ENCODE assay signal across 23 mouse cellular contexts in the genomic region with DNA sequence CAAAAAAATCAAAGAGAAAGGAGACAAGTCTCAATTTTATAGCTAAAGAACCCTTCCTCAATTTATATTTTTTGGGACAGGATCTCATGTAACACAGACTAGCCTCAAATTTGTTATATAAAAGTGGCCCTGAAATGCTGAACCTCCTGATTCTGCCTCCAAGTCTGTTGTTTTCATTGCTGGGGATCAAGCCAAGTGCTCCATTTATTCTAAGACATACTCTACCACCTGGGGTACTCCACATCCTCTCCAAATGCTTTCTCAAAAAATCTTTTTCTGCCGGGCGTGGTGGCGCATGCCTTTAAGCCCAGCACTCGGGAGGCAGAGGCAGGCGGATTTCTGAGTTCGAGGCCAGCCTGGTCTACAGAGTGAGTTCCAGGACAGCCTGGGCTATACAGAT.
"Had no signal": no experiment of that assay in that cellular context is flagged by ENCODE, and none has a peak within 500 bp of the region (broad histone marks: within the 10 kb centered on the region; RNA-seq: fewer than 3 reads in every experiment).

No protein-coding gene starts in this region.

- H3K36me3 ChIP-seq: heart, embryonic 10.5 days; heart, embryonic 12.5 days; hindbrain, embryonic 10.5 days; hindbrain, embryonic 12.5 days; intestine, embryonic 15.5 days; limb, embryonic 13.5 days; limb, embryonic 15.5 days; liver, embryonic 12.5 days had no signal

- H3K4me3 ChIP-seq: heart, embryonic 10.5 days; heart, embryonic 12.5 days; hindbrain, embryonic 10.5 days; hindbrain, embryonic 12.5 days; intestine, embryonic 15.5 days; layer of hippocampus, adult 2 months; limb, embryonic 13.5 days; limb, embryonic 15.5 days; liver, embryonic 12.5 days had no signal

- H3K27me3 ChIP-seq: heart, embryonic 12.5 days; hindbrain, embryonic 12.5 days; intestine, embryonic 15.5 days; limb, embryonic 13.5 days; limb, embryonic 15.5 days; liver, embryonic 12.5 days had no signal

- DNase-seq: gastrocnemius, postnatal 25 days; heart, adult 18-20 months; heart, postnatal 10 days; heart, postnatal 4 days; kidney, adult 18-20 months; kidney, adult 8-10 months; kidney, postnatal 10 days; kidney, postnatal 25 days; kidney, postnatal 4 days; layer of hippocampus, postnatal 36 days; left cerebral cortex, postnatal 4 days; lung, adult 18-20 months had no signal

- H3K27ac ChIP-seq: heart, embryonic 10.5 days; hindbrain, embryonic 10.5 days; hindbrain, embryonic 12.5 days; hindbrain, embryonic 14.5 days; intestine, embryonic 15.5 days; layer of hippocampus, adult 2 months; limb, embryonic 13.5 days; limb, embryonic 15.5 days; liver, embryonic 12.5 days; liver, embryonic 14.5 days had no signal

- H3K9me3 ChIP-seq: heart, embryonic 10.5 days; heart, embryonic 12.5 days; hindbrain, embryonic 10.5 days; hindbrain, embryonic 12.5 days; intestine, embryonic 15.5 days; limb, embryonic 13.5 days; limb, embryonic 15.5 days; liver, embryonic 12.5 days had no signal
